Mouse (Mus musculus): ENCODE measurements at regions not wholly inside any gene's neighbourhood (a gene's known extent, or its start where the extent isn't known, plus 50 kb on each side); places are given as distances from the start of the nearest gene placed in this dataset.

GRCm38 (mm10) chr3:115766153-115766552 is 51.3 kb upstream of the S1pr1 start:
- H3K27me3 ChIP-seq (ENCODE audit: insufficient read depth, low read length), result peaks cover 19% of the 10 kb centered on the region
- H3K4me1 ChIP-seq (ENCODE audit: insufficient read depth, low read depth, low read length), result no peaks in the 10 kb centered on the region; the same call in 1 of the 2 replicates
- no peak for TF ChIP-seq GATA2 (IDR thresholded peaks at IDR 0.05; ENCODE audit: borderline replicate concordance, low read depth, low read length)
- TF ChIP-seq POLR2AphosphoS5 (IDR thresholded peaks at IDR 0.05; ENCODE audit: insufficient replicate concordance, low read depth, low read length), result no peak
- TF ChIP-seq CTCF (IDR thresholded peaks at IDR 0.05; ENCODE audit: low read depth, low read length), result no peak
- no peak for TF ChIP-seq TAL1 (conservative IDR thresholded peaks at IDR 0.05; ENCODE audit: low read depth, low read length)
- no peak for TF ChIP-seq GATA1 (IDR thresholded peaks at IDR 0.05; ENCODE audit: borderline replicate concordance, low read length)
- no peak overlapping the region for H3K4me3 ChIP-seq (ENCODE audit: low read depth, low read length)
- DNase-seq (ENCODE audit: low spot score) (no peak), ATAC-seq (ENCODE audit: extremely low read depth, insufficient number of reproducible peaks, low FRiP score, poor library complexity, severe bottlenecking) (no peak)
- H3K9me3 ChIP-seq (replicated peaks), result no peaks in the 10 kb centered on the region
- no peaks in the 10 kb centered on the region for H3K36me3 ChIP-seq (replicated peaks)

- H3K4me3 ChIP-seq (ENCODE audit: low read depth, low read length), result no peak overlapping the region
- no peaks in the 10 kb centered on the region; the same call in 1 of the 2 replicates for H3K4me1 ChIP-seq (ENCODE audit: insufficient read depth, low read depth, low read length)
- no peaks in the 10 kb centered on the region for H3K9me3 ChIP-seq (replicated peaks)
- peaks cover 26% of the 10 kb centered on the region for H3K27me3 ChIP-seq (ENCODE audit: insufficient read depth, low read length)
- TF ChIP-seq TAL1 (conservative IDR thresholded peaks at IDR 0.05; ENCODE audit: low read depth, low read length) (no peak), CTCF (IDR thresholded peaks at IDR 0.05; ENCODE audit: low read depth, low read length) (no peak), GATA2 (IDR thresholded peaks at IDR 0.05; ENCODE audit: borderline replicate concordance, low read depth, low read length) (no peak), POLR2AphosphoS5 (IDR thresholded peaks at IDR 0.05; ENCODE audit: insufficient replicate concordance, low read depth, low read length) (no peak), GATA1 (IDR thresholded peaks at IDR 0.05; ENCODE audit: borderline replicate concordance, low read length) (no peak)
- H3K36me3 ChIP-seq (replicated peaks), result no peaks in the 10 kb centered on the region
- DNase-seq (ENCODE audit: low spot score), result no peak
- ATAC-seq (ENCODE audit: extremely low read depth, insufficient number of reproducible peaks, low FRiP score, poor library complexity, severe bottlenecking), result no peak
Observed at GRCm38 (mm10) chr3:115768290-115768689, 53.4 kb upstream of the S1pr1 start.

GRCm38 (mm10) chr3:115768761-115769530 is 54.1 kb upstream of the S1pr1 start:
- no peak for ATAC-seq (ENCODE audit: extremely low read depth, insufficient number of reproducible peaks, low FRiP score, poor library complexity, severe bottlenecking)
- Histone ChIP-seq H3K4me3 (ENCODE audit: low read depth, low read length) (no peak overlapping the region), H3K36me3 (replicated peaks) (no peaks in the 10 kb centered on the region)

GRCm38 (mm10) chr3:115772676-115773075 is 57.8 kb upstream of the S1pr1 start:
- TF ChIP-seq CTCF (IDR thresholded peaks at IDR 0.05; ENCODE audit: low read depth, low read length) (no peak), GATA2 (IDR thresholded peaks at IDR 0.05; ENCODE audit: borderline replicate concordance, low read depth, low read length) (no peak), GATA1 (IDR thresholded peaks at IDR 0.05; ENCODE audit: borderline replicate concordance, low read length) (no peak), TAL1 (conservative IDR thresholded peaks at IDR 0.05; ENCODE audit: low read depth, low read length) (no peak), POLR2AphosphoS5 (IDR thresholded peaks at IDR 0.05; ENCODE audit: insufficient replicate concordance, low read depth, low read length) (no peak)
- no peaks in the 10 kb centered on the region for H3K9me3 ChIP-seq (replicated peaks)

More at GRCm38 (mm10) chr3:115768761-115769530, 54.1 kb upstream of the S1pr1 start:
- TF ChIP-seq TAL1 (conservative IDR thresholded peaks at IDR 0.05; ENCODE audit: low read depth, low read length) (no peak), GATA2 (IDR thresholded peaks at IDR 0.05; ENCODE audit: borderline replicate concordance, low read depth, low read length) (no peak), GATA1 (IDR thresholded peaks at IDR 0.05; ENCODE audit: borderline replicate concordance, low read length) (no peak), CTCF (IDR thresholded peaks at IDR 0.05; ENCODE audit: low read depth, low read length) (no peak), POLR2AphosphoS5 (IDR thresholded peaks at IDR 0.05; ENCODE audit: insufficient replicate concordance, low read depth, low read length) (no peak)
- no peaks in the 10 kb centered on the region for H3K9me3 ChIP-seq (replicated peaks)
- no peaks in the 10 kb centered on the region; the same call in 1 of the 2 replicates for H3K4me1 ChIP-seq (ENCODE audit: insufficient read depth, low read depth, low read length)
- no peak for DNase-seq (ENCODE audit: low spot score)
- peaks cover 26% of the 10 kb centered on the region for H3K27me3 ChIP-seq (ENCODE audit: insufficient read depth, low read length)

GRCm38 (mm10) chr3:115774321-115774720 is 59.4 kb upstream of the S1pr1 start:
- no peaks in the 10 kb centered on the region for H3K4me1 ChIP-seq (ENCODE audit: insufficient read depth, low read depth, low read length)
- H3K27me3 ChIP-seq (ENCODE audit: insufficient read depth, low read length), result peaks cover 10% of the 10 kb centered on the region; the same call in 1 of the 2 replicates
- H3K4me3 ChIP-seq (ENCODE audit: low read depth, low read length), result no peak overlapping the region
- TF ChIP-seq GATA2 (IDR thresholded peaks at IDR 0.05; ENCODE audit: borderline replicate concordance, low read depth, low read length) (no peak), TAL1 (conservative IDR thresholded peaks at IDR 0.05; ENCODE audit: low read depth, low read length) (no peak), GATA1 (IDR thresholded peaks at IDR 0.05; ENCODE audit: borderline replicate concordance, low read length) (no peak), POLR2AphosphoS5 (IDR thresholded peaks at IDR 0.05; ENCODE audit: insufficient replicate concordance, low read depth, low read length) (no peak), CTCF (IDR thresholded peaks at IDR 0.05; ENCODE audit: low read depth, low read length) (no peak)
- DNase-seq (ENCODE audit: low spot score) (no peak), ATAC-seq (ENCODE audit: extremely low read depth, insufficient number of reproducible peaks, low FRiP score, poor library complexity, severe bottlenecking) (no peak)
- H3K9me3 ChIP-seq (replicated peaks), result no peaks in the 10 kb centered on the region
- H3K36me3 ChIP-seq (replicated peaks), result no peaks in the 10 kb centered on the region

More at GRCm38 (mm10) chr3:115772676-115773075, 57.8 kb upstream of the S1pr1 start:
- Histone ChIP-seq H3K4me3 (ENCODE audit: low read depth, low read length) (no peak overlapping the region), H3K36me3 (replicated peaks) (no peaks in the 10 kb centered on the region), H3K4me1 (ENCODE audit: insufficient read depth, low read depth, low read length) (no peaks in the 10 kb centered on the region), H3K27me3 (ENCODE audit: insufficient read depth, low read length) (peaks cover 17% of the 10 kb centered on the region)
- DNase-seq (ENCODE audit: low spot score) (no peak), ATAC-seq (ENCODE audit: extremely low read depth, insufficient number of reproducible peaks, low FRiP score, poor library complexity, severe bottlenecking) (no peak)

- Histone ChIP-seq H3K36me3 (replicated peaks) (no peaks in the 10 kb centered on the region), H3K4me3 (ENCODE audit: low read depth, low read length) (no peak overlapping the region), H3K9me3 (replicated peaks) (no peaks in the 10 kb centered on the region), H3K27me3 (ENCODE audit: insufficient read depth, low read length) (peaks cover 10% of the 10 kb centered on the region; the same call in 1 of the 2 replicates), H3K4me1 (ENCODE audit: insufficient read depth, low read depth, low read length) (no peaks in the 10 kb centered on the region)
- DNase-seq (ENCODE audit: low spot score) (no peak), ATAC-seq (ENCODE audit: extremely low read depth, insufficient number of reproducible peaks, low FRiP score, poor library complexity, severe bottlenecking) (no peak)
- no peak for TF ChIP-seq TAL1 (conservative IDR thresholded peaks at IDR 0.05; ENCODE audit: low read depth, low read length)
- TF ChIP-seq GATA2 (IDR thresholded peaks at IDR 0.05; ENCODE audit: borderline replicate concordance, low read depth, low read length), result no peak
- no peak for TF ChIP-seq CTCF (IDR thresholded peaks at IDR 0.05; ENCODE audit: low read depth, low read length)
- TF ChIP-seq POLR2AphosphoS5 (IDR thresholded peaks at IDR 0.05; ENCODE audit: insufficient replicate concordance, low read depth, low read length), result no peak
- TF ChIP-seq GATA1 (IDR thresholded peaks at IDR 0.05; ENCODE audit: borderline replicate concordance, low read length), result no peak
Observed at GRCm38 (mm10) chr3:115774723-115775122, 59.9 kb upstream of the S1pr1 start.
